Mouse (Mus musculus) urinary bladder, postnatal 25 days (tissue): ENCODE results near the gene Mrpl30.

ENCODE experiments used
- DNase-seq: peaks from one replicate; pipeline ENCODE4 v3.0.0; 2022; ENCODE audit warnings: low spot score

Mrpl30 gene

GRCm38 (mm10) chr1:37900288-37900687 is 10.0 kb downstream of the Mrpl30 start:
- DNase-seq, result no peak

GRCm38 (mm10) chr1:37903178-37903577 is 12.9 kb downstream of the Mrpl30 start:
- DNase-seq, result peak; percentile 10

- DNase-seq, result no peak
Observed at GRCm38 (mm10) chr1:37912751-37913150, 22.5 kb downstream of the Mrpl30 start.

- DNase-seq, result no peak
Observed at GRCm38 (mm10) chr1:37916393-37916792, 26.1 kb downstream of the Mrpl30 start, which contains the start of gene Lyg2. TSS of gene Lyg2 (minus strand) at chr1:37916493.

- no peak for DNase-seq
Observed at GRCm38 (mm10) chr1:37917666-37918065, 27.4 kb downstream of the Mrpl30 start.

- no peak for DNase-seq
Observed at GRCm38 (mm10) chr1:37918096-37918495, 27.8 kb downstream of the Mrpl30 start.

GRCm38 (mm10) chr1:37922536-37922935 is 32.3 kb downstream of the Mrpl30 start:
- no peak for DNase-seq

- DNase-seq, result no peak
Observed at GRCm38 (mm10) chr1:37925971-37926370, 35.7 kb downstream of the Mrpl30 start.

GRCm38 (mm10) chr1:37931806-37932205 is 41.5 kb downstream of the Mrpl30 start:
- DNase-seq, result peak; percentile 17
